Mouse (Mus musculus) kidney, postnatal 0 days (tissue): ENCODE measurements at regions not wholly inside any gene's neighbourhood (a gene's known extent, or its start where the extent isn't known, plus 50 kb on each side); places are given as distances from the start of the nearest gene placed in this dataset.

Experiments
- ATAC-seq: fragments of 200-750 bp; cut with Nextera tagmentation; replicated peaks from 2 replicates; pipeline ENCODE4 v1.8.0; 2017; ENCODE audit warnings: low read depth, moderate number of reproducible peaks, moderate TSS enrichment, moderate library complexity; ENCODE audit not compliant: low FRiP score
- DNase-seq: peaks from one replicate; pipeline ENCODE4 v3.0.0-alpha.2; 2016; ENCODE audit warnings: low spot score
- H3K27ac ChIP-seq: fragments of 300-500 bp; sonication (generic); 2 replicates; pipeline ENCODE4 v1.5.1; 2014; ENCODE audit warnings: mild to moderate bottlenecking
- H3K27me3 ChIP-seq: fragments of 300-500 bp; sonication (generic); 2 replicates; pipeline ENCODE4 v1.6.1; 2014; ENCODE audit warnings: low read length, mixed read lengths; ENCODE audit not compliant: insufficient read depth
- H3K36me3 ChIP-seq: fragments of 300-500 bp; sonication (generic); 2 replicates; pipeline ENCODE4 v1.6.1; 2014; ENCODE audit warnings: low read length, mixed read lengths; ENCODE audit not compliant: insufficient read depth
- H3K4me1 ChIP-seq: fragments of 300-500 bp; sonication (generic); replicated peaks from 2 replicates; pipeline ENCODE4 v1.6.1; 2014; ENCODE audit warnings: antibody characterized with exemption, low read length, mixed read lengths; ENCODE audit not compliant: insufficient read depth
- H3K4me2 ChIP-seq: fragments of 300-500 bp; sonication (generic); 2 replicates; pipeline ENCODE4 v1.6.1; 2014; ENCODE audit warnings: mild to moderate bottlenecking, low read length, moderate library complexity, mixed read lengths
- H3K4me3 ChIP-seq: fragments of 300-500 bp; sonication (generic); replicated peaks from 2 replicates; pipeline ENCODE4 v1.5.1; 2014; ENCODE audit warnings: low read depth, low read length
- H3K9ac ChIP-seq: fragments of 300-500 bp; sonication (generic); 2 replicates; pipeline ENCODE4 v1.6.1; 2014; ENCODE audit warnings: low read depth, low read length
- H3K9me3 ChIP-seq: fragments of 300-500 bp; sonication (generic); replicated peaks from 2 replicates; pipeline ENCODE4 v1.6.1; 2016; ENCODE audit warnings: low read length, inconsistent platforms, mixed read lengths
- CTCF ChIP-seq: IDR thresholded peaks from 2 replicates; pipeline ENCODE4 v1.5.1; 2016; ENCODE audit warnings: antibody characterized with exemption, low read depth, mild to moderate bottlenecking, moderate library complexity
- WGBS: fragments of 180-500 bp; shearing (Covaris S2); extraction: QIAGEN DNeasy Blood & Tissue Kit; methylation state at CpG from one replicate; pipeline ENCODE4 v1.1.7; 2014; 5-methylcytosine and 5-hydroxymethylcytosine counted together

DNA sequence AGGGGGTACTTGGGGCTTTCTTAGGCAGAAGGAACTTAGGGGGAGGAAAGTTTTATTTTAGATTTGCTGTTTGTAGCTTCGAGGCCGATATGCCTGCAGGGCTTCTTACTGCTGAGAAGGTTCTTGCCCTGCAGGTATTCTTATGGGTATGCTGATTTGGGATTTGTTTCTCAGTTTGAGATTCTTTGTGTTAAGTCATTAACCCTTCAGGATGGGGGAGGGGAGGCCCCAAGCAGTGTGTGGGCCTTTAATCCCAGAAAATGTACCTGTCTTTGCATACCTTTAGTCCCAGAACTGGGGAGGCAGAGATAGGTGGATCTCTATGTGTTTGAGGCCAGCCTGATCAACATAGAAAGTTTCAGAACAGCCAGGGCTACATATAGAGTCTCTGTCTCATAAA, 1335.1 kb downstream of the Gm37988 start:
- no peak for DNase-seq
- Histone ChIP-seq H3K27me3 (no peaks in the 10 kb centered on the region), H3K4me1 (no peaks in the 10 kb centered on the region), H3K27ac (no peak overlapping the region), H3K4me2 (no peak overlapping the region), H3K36me3 (no peaks in the 10 kb centered on the region), H3K9ac (no peak overlapping the region), H3K4me3 (no peak overlapping the region), H3K9me3 (no peaks in the 10 kb centered on the region)
- TF ChIP-seq CTCF, result no peak
- WGBS, result 43% methylated on average over 2 of the region's 2 CpGs
- no peak for ATAC-seq

- no peak for DNase-seq
- H3K4me3 ChIP-seq, result no peak overlapping the region
- WGBS, result 65% methylated on average over 1 of the region's 1 CpGs
- H3K36me3 ChIP-seq, result no peaks in the 10 kb centered on the region
- no peak overlapping the region for H3K27ac ChIP-seq
- no peaks in the 10 kb centered on the region for H3K9me3 ChIP-seq
- no peak for ATAC-seq
- TF ChIP-seq CTCF, result peak; percentile 40
- H3K27me3 ChIP-seq, result no peaks in the 10 kb centered on the region
- no peaks in the 10 kb centered on the region for H3K4me1 ChIP-seq
- H3K4me2 ChIP-seq, result no peak overlapping the region
- no peak overlapping the region for H3K9ac ChIP-seq
Measured at GRCm38 (mm10) chr1:6143891-6144290, 1336.2 kb downstream of the Gm37988 start.

GRCm38 (mm10) chr1:6152436-6152835, 1344.7 kb downstream of the Gm37988 start:
- no peaks in the 10 kb centered on the region for H3K4me1 ChIP-seq
- H3K4me3 ChIP-seq, result no peak overlapping the region
- H3K36me3 ChIP-seq, result no peaks in the 10 kb centered on the region
- WGBS, result 36% methylated on average over 3 of the region's 3 CpGs
- ATAC-seq (no peak), DNase-seq (peak; percentile 37)
- no peaks in the 10 kb centered on the region for H3K27me3 ChIP-seq
- H3K27ac ChIP-seq, result no peak overlapping the region
- TF ChIP-seq CTCF, result peak; percentile 56
- no peak overlapping the region for H3K9ac ChIP-seq
- no peak overlapping the region for H3K4me2 ChIP-seq
- no peaks in the 10 kb centered on the region for H3K9me3 ChIP-seq
